Mouse (Mus musculus) neural tube, embryonic 11.5 days (tissue): ENCODE results near the gene Maml2. TPM values are rescaled to one million over a fixed set of nuclear protein-coding genes. Genes with fewer than 3 reads are reported as not detected.
A peak's percentile ranks its signal among the peaks of the same experiment; 100 is the strongest.

ENCODE experiments used
- ATAC-seq: fragments of 200-750 bp; cut with Nextera tagmentation; 2 replicates; pipeline ENCODE4 v1.8.0; 2017; ENCODE audit warnings: moderate number of reproducible peaks, mild to moderate bottlenecking, moderate TSS enrichment, moderate library complexity; ENCODE audit not compliant: insufficient read depth, low FRiP score, low TSS enrichment
- DNase-seq: peaks from one replicate; pipeline ENCODE4 v3.0.0-alpha.2; 2015; ENCODE audit warnings: low spot score
- H3K27ac ChIP-seq: fragments of 300-500 bp; sonication (generic); 2 replicates; pipeline ENCODE4 v1.5.1; 2014; ENCODE audit warnings: low read depth, mild to moderate bottlenecking, low read length
- H3K27me3 ChIP-seq: fragments of 300-500 bp; sonication (generic); 2 replicates; pipeline ENCODE4 v1.6.1; 2014; ENCODE audit warnings: mild to moderate bottlenecking, low read length, mixed read lengths; ENCODE audit not compliant: control insufficient read depth, insufficient read depth
- H3K36me3 ChIP-seq: fragments of 300-500 bp; sonication (generic); 2 replicates; pipeline ENCODE4 v1.6.1; 2014; ENCODE audit warnings: mild to moderate bottlenecking, low read length, moderate library complexity, mixed read lengths; ENCODE audit not compliant: control insufficient read depth, insufficient read depth
- H3K4me1 ChIP-seq: fragments of 300-500 bp; sonication (generic); 2 replicates; pipeline ENCODE4 v1.6.1; 2014; ENCODE audit warnings: low read length, mixed read lengths; ENCODE audit not compliant: control insufficient read depth, insufficient read depth
- H3K4me2 ChIP-seq: fragments of 300-500 bp; sonication (generic); 2 replicates; pipeline ENCODE4 v1.6.1; 2014; ENCODE audit warnings: low read depth, mild to moderate bottlenecking, moderate library complexity
- H3K4me3 ChIP-seq: fragments of 300-500 bp; sonication (generic); 2 replicates; pipeline ENCODE4 v1.5.1; 2014; ENCODE audit warnings: low read depth, low read length
- H3K9ac ChIP-seq: fragments of 300-500 bp; sonication (generic); 2 replicates; pipeline ENCODE4 v1.6.1; 2014; ENCODE audit warnings: mild to moderate bottlenecking, low read length
- H3K9me3 ChIP-seq: fragments of 300-500 bp; sonication (generic); 2 replicates; pipeline ENCODE4 v1.6.1; 2016; ENCODE audit warnings: low read length; ENCODE audit not compliant: control insufficient read depth
- WGBS: fragments of 180-500 bp; shearing (Covaris S2); extraction: QIAGEN DNeasy Blood & Tissue Kit; methylation state at CpG from one replicate; pipeline ENCODE4 v1.1.7; 2014; 5-methylcytosine and 5-hydroxymethylcytosine counted together
- polyA plus RNA-seq: library from polyadenylated mRNA; unstranded; fragments of >200 nt; fragmentation: Nextera tagmentation; extraction: Ambion mirVana; gene quantifications from 2 replicates; pipeline ENCODE4 v1.2.1, GENCODE M21; 2014

The Maml2 gene
- polyA plus RNA-seq, 1 experiment from 2014 or later = 14.1 TPM

- H3K4me1 ChIP-seq = peaks cover 8% of the 10 kb centered on the region; the same call in 1 of the 2 replicates
- no peak overlapping the region for H3K4me2 ChIP-seq
- no peak overlapping the region for H3K4me3 ChIP-seq
- H3K9me3 ChIP-seq = no peaks in the 10 kb centered on the region
- H3K9ac ChIP-seq = no peak overlapping the region
- no peaks in the 10 kb centered on the region for H3K36me3 ChIP-seq
- no peak for ATAC-seq
- no peak overlapping the region for H3K27ac ChIP-seq
- 55% methylated on average over 2 of the region's 2 CpGs for WGBS
- DNase-seq = no peak
- H3K27me3 ChIP-seq = no peaks in the 10 kb centered on the region
These were observed 131.8 kb downstream of the Maml2 start for GRCm38 (mm10) chr9:13429477-13430125.

- Histone ChIP-seq H3K4me3 (no peak overlapping the region), H3K4me1 (peaks cover 8% of the 10 kb centered on the region; the same call in 1 of the 2 replicates), H3K4me2 (no peak overlapping the region), H3K9me3 (no peaks in the 10 kb centered on the region), H3K27ac (no peak overlapping the region), H3K36me3 (no peaks in the 10 kb centered on the region), H3K27me3 (no peaks in the 10 kb centered on the region), H3K9ac (no peak overlapping the region)
- DNase-seq (no peak), ATAC-seq (no peak)
- 89% methylated on average over 6 of the region's 6 CpGs for WGBS
These were observed 132.5 kb downstream of the Maml2 start for GRCm38 (mm10) chr9:13430302-13430701.

GRCm38 (mm10) chr9:13430744-13431143 lies 133.0 kb downstream of the Maml2 start:
- no peaks in the 10 kb centered on the region for H3K27me3 ChIP-seq
- H3K36me3 ChIP-seq = no peaks in the 10 kb centered on the region
- H3K9ac ChIP-seq = no peak overlapping the region
- H3K9me3 ChIP-seq = no peaks in the 10 kb centered on the region
- DNase-seq (no peak), ATAC-seq (no peak)
- no peak overlapping the region for H3K27ac ChIP-seq
- H3K4me3 ChIP-seq = no peak overlapping the region
- peaks cover 8% of the 10 kb centered on the region; the same call in 1 of the 2 replicates for H3K4me1 ChIP-seq
- H3K4me2 ChIP-seq = no peak overlapping the region

GRCm38 (mm10) chr9:13431646-13432045 lies 133.9 kb downstream of the Maml2 start:
- H3K9me3 ChIP-seq = no peaks in the 10 kb centered on the region
- no peak overlapping the region for H3K27ac ChIP-seq
- no peaks in the 10 kb centered on the region for H3K36me3 ChIP-seq
- peaks cover 5% of the 10 kb centered on the region; the same call in 1 of the 2 replicates for H3K4me1 ChIP-seq
- DNase-seq (no peak), ATAC-seq (no peak)
- H3K27me3 ChIP-seq = no peaks in the 10 kb centered on the region
- H3K4me3 ChIP-seq = no peak overlapping the region
- H3K9ac ChIP-seq = no peak overlapping the region
- WGBS = 90% methylated on average over 3 of the region's 3 CpGs
- no peak overlapping the region for H3K4me2 ChIP-seq

- H3K4me3 ChIP-seq = no peak overlapping the region
- no peaks in the 10 kb centered on the region for H3K36me3 ChIP-seq
- no peak overlapping the region for H3K9ac ChIP-seq
- peaks cover 2% of the 10 kb centered on the region; the same call in 1 of the 2 replicates for H3K4me1 ChIP-seq
- no peak overlapping the region for H3K27ac ChIP-seq
- no peaks in the 10 kb centered on the region for H3K27me3 ChIP-seq
- ATAC-seq = no peak
- DNase-seq = no peak
- H3K9me3 ChIP-seq = no peaks in the 10 kb centered on the region
- WGBS = 94% methylated on average over 6 of the region's 6 CpGs
- no peak overlapping the region for H3K4me2 ChIP-seq
These were observed 135.8 kb downstream of the Maml2 start for GRCm38 (mm10) chr9:13433501-13434090.

- no peak overlapping the region for H3K4me2 ChIP-seq
- H3K27ac ChIP-seq = no peak overlapping the region
- ATAC-seq (no peak), DNase-seq (no peak)
- no peak overlapping the region for H3K9ac ChIP-seq
- H3K4me3 ChIP-seq = no peak overlapping the region
- H3K27me3 ChIP-seq = no peaks in the 10 kb centered on the region
- WGBS = 80% methylated on average over 6 of the region's 6 CpGs
- H3K4me1 ChIP-seq = no peaks in the 10 kb centered on the region; the same call in 1 of the 2 replicates
- H3K36me3 ChIP-seq = no peaks in the 10 kb centered on the region
- no peaks in the 10 kb centered on the region for H3K9me3 ChIP-seq
These were observed 143.2 kb downstream of the Maml2 start for GRCm38 (mm10) chr9:13440911-13441310.

- Histone ChIP-seq H3K9ac (no peak overlapping the region), H3K36me3 (no peaks in the 10 kb centered on the region), H3K4me2 (no peak overlapping the region), H3K27ac (0 out of 2 replicates have a peak overlapping the region, but pooled peaks have one; percentile 20), H3K4me3 (no peak overlapping the region), H3K9me3 (no peaks in the 10 kb centered on the region), H3K4me1 (no peaks in the 10 kb centered on the region; the same call in 1 of the 2 replicates), H3K27me3 (no peaks in the 10 kb centered on the region)
- DNase-seq (no peak), ATAC-seq (no peak)
- WGBS = 83% methylated on average over 13 of the region's 13 CpGs
These were observed 144.4 kb downstream of the Maml2 start for GRCm38 (mm10) chr9:13442012-13442735.

- Histone ChIP-seq H3K9ac (no peak overlapping the region), H3K9me3 (no peaks in the 10 kb centered on the region)
These were observed 145.9 kb downstream of the Maml2 start for GRCm38 (mm10) chr9:13443484-13444211.

More at GRCm38 (mm10) chr9:13443484-13444211, 145.9 kb downstream of the Maml2 start:
- no peak for DNase-seq
- 50% methylated on average over 1 of the region's 1 CpGs for WGBS
- Histone ChIP-seq H3K36me3 (no peaks in the 10 kb centered on the region), H3K27ac (no peak overlapping the region), H3K4me2 (no peak overlapping the region), H3K4me1 (no peaks in the 10 kb centered on the region; the same call in 1 of the 2 replicates), H3K4me3 (no peak overlapping the region), H3K27me3 (no peaks in the 10 kb centered on the region)
- no peak for ATAC-seq
